Mouse (Mus musculus): ENCODE results near the gene Ndufa11.

GRCm38 (mm10) chr17:56767531-56768135 is 50.1 kb downstream of the Ndufa11 start:
- no peak for TF ChIP-seq CTCF (IDR thresholded peaks at IDR 0.05)
- TF ChIP-seq EP300 (IDR thresholded peaks at IDR 0.05) = no peak

Measured in lung, postnatal 0 days (tissue).